ENCODE assay signal across 8 mouse cellular contexts in genomic region chr14:75445948-75446281, GRCm38 (mm10). TPM values are rescaled to one million over a fixed set of nuclear protein-coding genes. Genes with fewer than 3 reads are reported as not detected.
DNase-seq lines count a peak whose midpoint lies in the region; ATAC-seq lines count a peak whose summit lies in the region.

No protein-coding gene starts in this region.

- peaks cover 31% of the 10 kb centered on the region for H3K4me1 ChIP-seq in heart, embryonic 10.5 days
- peaks cover 7% of the 10 kb centered on the region; the same call in 1 of the 2 replicates for H3K4me1 ChIP-seq in hindbrain, embryonic 11.5 days (replicated peaks; ENCODE audit: control insufficient read depth, insufficient read depth, low read length)

- no peaks in the 10 kb centered on the region for H3K27me3 ChIP-seq in heart, embryonic 10.5 days (ENCODE audit: insufficient read depth, poor library complexity, severe bottlenecking)
- H3K27me3 ChIP-seq in hindbrain, embryonic 11.5 days (ENCODE audit: control insufficient read depth, insufficient read depth, low read length), result no peaks in the 10 kb centered on the region

- H3K9me3 ChIP-seq in heart, embryonic 10.5 days, result no peaks in the 10 kb centered on the region
- H3K9me3 ChIP-seq in hindbrain, embryonic 11.5 days (ENCODE audit: control insufficient read depth, low read length), result no peaks in the 10 kb centered on the region

- H3K27ac ChIP-seq in heart, embryonic 10.5 days, result peak overlapping the region; percentile 73; the same call in 1 of the 2 replicates
- no peak overlapping the region for H3K27ac ChIP-seq in hindbrain, embryonic 11.5 days (ENCODE audit: low read depth, low read length)

- no peak for DNase-seq in heart, embryonic 10.5 days (ENCODE audit: low spot score)
- DNase-seq in heart, postnatal 36 days, result no peak
- no peak for DNase-seq in hindbrain, embryonic 11.5 days (ENCODE audit: low spot score)
- DNase-seq in cerebellum, postnatal 4 days (ENCODE audit: low spot score in 2 of 2), result no peak
- DNase-seq in adrenal gland, adult 18-20 months (ENCODE audit: low spot score in 2 of 2), result no peak
- DNase-seq in spleen, adult 12 weeks (ENCODE audit: low spot score), result no peak

- ATAC-seq in activated CD4-positive, CD25-positive, alpha-beta regulatory T cell, adult 4 months, result peak; percentile 11
- 0 out of 2 replicates have a peak, but pooled peaks have one; percentile 17 for ATAC-seq in hindbrain, embryonic 11.5 days (ENCODE audit: low FRiP score)
- peak; percentile 75 for ATAC-seq in megakaryocyte, adult 5-6 weeks (ENCODE audit: poor library complexity, severe bottlenecking)

- intact Hi-C loops in heart, postnatal 36 days (cut with DNase I), result no loop called here

- no peak overlapping the region for H3K9ac ChIP-seq in hindbrain, embryonic 11.5 days (ENCODE audit: low read depth, low read length)

- 42% methylated on average over 6 of the region's 6 CpGs for WGBS in heart, embryonic 10.5 days
- 55% methylated on average over 6 of the region's 6 CpGs for WGBS in hindbrain, embryonic 11.5 days

- no peaks in the 10 kb centered on the region for H3K36me3 ChIP-seq in heart, embryonic 10.5 days
- no peaks in the 10 kb centered on the region for H3K36me3 ChIP-seq in hindbrain, embryonic 11.5 days (ENCODE audit: control insufficient read depth, insufficient read depth, low read length)

- peak overlapping the region; percentile 47 for H3K4me2 ChIP-seq in hindbrain, embryonic 11.5 days (replicated peaks; ENCODE audit: low read depth, low read length)

- peak overlapping the region; percentile 51 for H3K4me3 ChIP-seq in heart, embryonic 10.5 days
- peak overlapping the region; percentile 21 for H3K4me3 ChIP-seq in hindbrain, embryonic 11.5 days (ENCODE audit: low read depth, low read length)

RNA-seq across cellular contexts. Expression of gene Siah3, which starts 9.9 kb away (rescaled TPM):
- 0.05 TPM in 1 of 2 replicates, not detected in the other for polyA plus RNA-seq in heart, embryonic 10.5 days (2016; fragmentation: Nextera tagmentation; extraction: Ambion mirVana)
- not detected for total RNA-seq in heart, postnatal 36 days (2021)
- polyA plus RNA-seq in activated CD4-positive, CD25-positive, alpha-beta regulatory T cell, adult 4 months (2017; shearing (Covaris generic)), result under 1 TPM; 0.10 to 0.29 TPM
- polyA plus RNA-seq in hindbrain, embryonic 11.5 days (2014; fragmentation: Nextera tagmentation; extraction: Ambion mirVana), result 2.2 and 2.4 TPM in 2 replicates
- total RNA-seq in megakaryocyte, adult 5-6 weeks (2015), result not detected in 2 replicates
- not detected in 2 replicates for total RNA-seq in megakaryocyte, adult 5-6 weeks (2017)
- total RNA-seq in adrenal gland, adult 18-20 months (2021), result under 1 TPM in 1 of 2 experiments, not detected in 1; 0.13 TPM

Comparison
In these comparisons a context has a peak if more than half of its experiments do, and no peak if none do; other contexts are left out.
1. ATAC-seq: peak in every context shown above with its lines; median percentile 75 in megakaryocyte, adult 5-6 weeks; 17 in hindbrain, embryonic 11.5 days; 11 in activated CD4-positive, CD25-positive, alpha-beta regulatory T cell, adult 4 months.